Mouse (Mus musculus): Measurements from ENCODE around the gene Plscr2.

- TF ChIP-seq CTCF (IDR thresholded peaks at IDR 0.05; ENCODE audit: low read depth, low read length) = no peak
- no peak for TF ChIP-seq POLR2A (IDR thresholded peaks at IDR 0.05; ENCODE audit: extremely low read depth, insufficient read depth, low read length)
Measured at GRCm38 (mm10) chr9:92249447-92249852, 26.0 kb upstream of the Plscr2 start, which contains the start of gene Plscr1.

Data from liver, adult 2 months (tissue).